Comparison of ENCODE assay signal across 23 mouse cellular contexts in the genomic region with DNA sequence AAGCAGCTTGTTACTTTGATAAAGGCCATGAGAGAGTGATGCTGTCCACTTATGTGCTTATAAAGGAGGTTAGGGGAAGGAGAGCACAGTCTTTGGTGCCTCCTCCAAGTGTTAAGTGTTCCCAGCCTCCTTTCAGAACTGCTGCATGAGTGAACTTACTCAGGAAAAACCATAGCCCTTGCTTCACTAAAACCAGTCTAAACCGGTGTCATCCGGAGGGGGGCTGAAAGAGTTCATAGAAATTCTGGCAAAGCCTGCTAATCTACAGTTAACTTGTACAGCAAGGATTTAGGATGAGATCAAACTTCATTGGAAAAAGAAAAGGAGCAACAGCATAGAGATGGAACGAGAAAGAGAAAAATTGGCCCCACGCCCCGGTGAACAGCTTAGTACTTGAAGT.
DNase-seq lines count a peak whose midpoint lies in the region; ATAC-seq lines count a peak whose summit lies in the region.
"Had no signal": no experiment of that assay in that cellular context is flagged by ENCODE, and none has a peak within 500 bp of the region (broad histone marks: within the 10 kb centered on the region; RNA-seq: fewer than 3 reads in every experiment).

No protein-coding gene starts in this region.

- no peaks in the 10 kb centered on the region for H3K36me3 ChIP-seq in heart, embryonic 11.5 days (ENCODE audit: control insufficient read depth, insufficient read depth, low read length)
- H3K36me3 ChIP-seq: hindbrain, embryonic 12.5 days; liver, embryonic 15.5 days; midbrain, embryonic 15.5 days; neural tube, embryonic 13.5 days had no signal

- no peaks in the 10 kb centered on the region for H3K27me3 ChIP-seq in heart, embryonic 11.5 days (ENCODE audit: control insufficient read depth, insufficient read depth, low read length)
- H3K27me3 ChIP-seq: hindbrain, embryonic 12.5 days; liver, embryonic 15.5 days; midbrain, embryonic 15.5 days; neural tube, embryonic 13.5 days had no signal

- H3K9ac ChIP-seq in heart, embryonic 11.5 days (ENCODE audit: low read depth, low read length) = no peak overlapping the region
- H3K9ac ChIP-seq: hindbrain, embryonic 12.5 days; liver, embryonic 15.5 days; midbrain, embryonic 15.5 days; neural tube, embryonic 13.5 days had no signal

- no peaks in the 10 kb centered on the region for H3K4me1 ChIP-seq in heart, embryonic 11.5 days (ENCODE audit: control insufficient read depth, insufficient read depth, low read length)
- H3K4me1 ChIP-seq: hindbrain, embryonic 12.5 days; liver, embryonic 15.5 days; midbrain, embryonic 15.5 days had no signal

- H3K4me3 ChIP-seq in heart, embryonic 11.5 days (ENCODE audit: low read depth, low read length) = no peak overlapping the region
- H3K4me3 ChIP-seq: hindbrain, embryonic 12.5 days; left cerebral cortex, adult 2 months; liver, embryonic 15.5 days; midbrain, embryonic 15.5 days; myocyte; neural tube, embryonic 13.5 days had no signal

- 71% methylated on average over 5 of the region's 5 CpGs for WGBS in heart, embryonic 11.5 days (ENCODE audit: insufficient replicate concordance)

- H3K9me3 ChIP-seq in heart, embryonic 11.5 days (replicated peaks; ENCODE audit: control insufficient read depth, low read length) = no peaks in the 10 kb centered on the region
- H3K9me3 ChIP-seq: hindbrain, embryonic 12.5 days; liver, embryonic 15.5 days; midbrain, embryonic 15.5 days; neural tube, embryonic 13.5 days had no signal

- H3K4me2 ChIP-seq in heart, embryonic 11.5 days = no peak overlapping the region
- H3K4me2 ChIP-seq: hindbrain, embryonic 12.5 days; liver, embryonic 15.5 days; midbrain, embryonic 15.5 days; neural tube, embryonic 13.5 days had no signal

- no peak for ATAC-seq in heart, embryonic 11.5 days (replicated peaks; ENCODE audit: insufficient number of reproducible peaks, low FRiP score, low TSS enrichment)
- ATAC-seq in monocyte, adult 5-6 weeks (replicated peaks; ENCODE audit: insufficient number of reproducible peaks, low FRiP score, low TSS enrichment, poor library complexity, severe bottlenecking) = no peak
- ATAC-seq: intestine, postnatal 0 days; midbrain, embryonic 15.5 days had no signal

- H3K27ac ChIP-seq in heart, embryonic 11.5 days (ENCODE audit: low read depth, low read length) = no peak overlapping the region
- H3K27ac ChIP-seq: hindbrain, embryonic 12.5 days; left cerebral cortex, adult 2 months; liver, embryonic 15.5 days; macrophage; midbrain, embryonic 15.5 days; neural tube, embryonic 13.5 days had no signal

- peak; percentile 11 for DNase-seq in embryo, embryonic 10 days (ENCODE audit: low spot score)
- DNase-seq in embryo, embryonic 10.5 days (ENCODE audit: low spot score) = no peak
- DNase-seq in kidney, adult 18-20 months = peak; percentile 3
- DNase-seq in kidney, adult 11 months = no peak
- peak; percentile 35 for DNase-seq in right cerebral cortex, postnatal 4 days
- no peak for DNase-seq in right cerebral cortex, postnatal 14 days
- DNase-seq: cerebellum, adult 11-12 months; cerebellum, postnatal 10 days; gastrocnemius, postnatal 25 days; heart, adult 18-20 months; liver; retina, postnatal 1 day; thymus, postnatal 36 days had no signal

Comparison
In these comparisons a context has a peak if more than half of its experiments do, and no peak if none do; other contexts are left out.
1. DNase-seq: peak in embryo, embryonic 10 days (single experiment), kidney, adult 18-20 months (single experiment) and right cerebral cortex, postnatal 4 days (single experiment); none in embryo, embryonic 10.5 days (single experiment), kidney, adult 11 months (single experiment) and right cerebral cortex, postnatal 14 days (single experiment).